Mouse (Mus musculus) G1E (cell line): ENCODE data around the gene Aktip.

Experiments
- CTCF ChIP-seq: IDR thresholded peaks from 2 replicates; pipeline ENCODE4 v1.5.1; 2012; ENCODE audit warnings: low read depth, low read length, inconsistent platforms, mixed read lengths
- TAL1 ChIP-seq: conservative IDR thresholded peaks from 2 replicates; pipeline ENCODE4 v1.6.1; 2012; ENCODE audit warnings: low read depth, low read length, inconsistent platforms, mixed read lengths

DNA sequence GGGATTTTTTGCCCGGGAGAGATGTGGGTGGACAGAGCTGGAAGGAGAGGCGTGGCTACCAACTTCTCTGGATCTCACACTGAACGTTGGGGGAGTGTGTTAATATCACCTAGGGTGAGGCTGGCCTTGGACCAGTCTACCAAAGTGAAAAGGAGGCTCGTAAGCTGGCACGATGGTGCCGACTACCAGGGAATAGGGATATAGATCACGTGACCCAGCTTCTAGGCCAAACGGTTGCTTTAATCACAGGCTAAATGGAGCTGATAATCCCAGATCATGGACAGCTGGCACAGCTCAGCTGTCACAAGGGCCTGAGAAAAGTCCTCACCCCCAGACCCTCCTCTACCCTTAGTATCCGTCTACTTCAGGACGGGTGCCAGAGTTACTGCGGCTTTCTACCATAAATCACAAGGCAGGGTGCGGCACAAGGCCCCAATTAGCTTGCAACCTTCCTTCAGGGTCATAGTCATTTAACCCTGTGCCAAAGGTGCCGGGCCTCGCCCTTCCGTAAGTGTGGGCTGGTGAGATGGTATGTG, 51.1 kb downstream of the Aktip start:
- TF ChIP-seq TAL1 (no peak), CTCF (no peak)
